8 mouse cellular contexts compared by ENCODE assay signal in genomic region chr4:46390390-46390970, GRCm38 (mm10). TPM values are rescaled to one million over a fixed set of nuclear protein-coding genes. Genes with fewer than 3 reads are reported as not detected.
A peak's percentile ranks its signal among the peaks of the same experiment; 100 is the strongest.
DNase-seq lines count a peak whose midpoint lies in the region; ATAC-seq and TF ChIP-seq lines count a peak whose summit lies in the region.

No protein-coding gene starts in this region.

- peaks cover 7% of the 10 kb centered on the region; the same call in 1 of the 2 replicates for H3K36me3 ChIP-seq in heart, embryonic 15.5 days
- peaks cover 67% of the 10 kb centered on the region for H3K36me3 ChIP-seq in liver, embryonic 12.5 days
- H3K36me3 ChIP-seq in stomach, embryonic 14.5 days (ENCODE audit: control insufficient read depth, insufficient read depth, low read length) = peaks cover 10% of the 10 kb centered on the region; the same call in 1 of the 2 replicates

- no peaks in the 10 kb centered on the region for H3K9me3 ChIP-seq in heart, embryonic 15.5 days (replicated peaks)
- H3K9me3 ChIP-seq in liver, embryonic 12.5 days (replicated peaks) = no peaks in the 10 kb centered on the region
- no peaks in the 10 kb centered on the region for H3K9me3 ChIP-seq in stomach, embryonic 14.5 days (ENCODE audit: control insufficient read depth, low read depth, low read length)

- H3K27me3 ChIP-seq in heart, embryonic 15.5 days = no peaks in the 10 kb centered on the region
- no peaks in the 10 kb centered on the region for H3K27me3 ChIP-seq in liver, embryonic 12.5 days (replicated peaks)
- no peaks in the 10 kb centered on the region for H3K27me3 ChIP-seq in stomach, embryonic 14.5 days (ENCODE audit: control insufficient read depth, insufficient read depth, low read length)

- peak overlapping the region; percentile 74 for H3K4me3 ChIP-seq in heart, embryonic 15.5 days
- H3K4me3 ChIP-seq in liver, embryonic 12.5 days = peak overlapping the region; percentile 63
- H3K4me3 ChIP-seq in stomach, embryonic 14.5 days (ENCODE audit: low read depth, low read length) = peak overlapping the region; percentile 67

- peak; percentile 83; the same call in 1 of the 2 replicates for TF ChIP-seq CTCF in brain, embryonic 14.5 days (IDR thresholded peaks at IDR 0.05; ENCODE audit: borderline replicate concordance, extremely low read depth, insufficient read depth, insufficient read length)

- peak overlapping the region; percentile 70 for H3K4me2 ChIP-seq in heart, embryonic 15.5 days
- peak overlapping the region; percentile 76 for H3K4me2 ChIP-seq in liver, embryonic 12.5 days
- H3K4me2 ChIP-seq in stomach, embryonic 14.5 days (replicated peaks; ENCODE audit: low read depth, low read length) = peak overlapping the region; percentile 55

- no peak for TF ChIP-seq POLR2A in brain, embryonic 14.5 days (IDR thresholded peaks at IDR 0.05; ENCODE audit: borderline replicate concordance, extremely low read depth, insufficient read depth, insufficient read length, poor library complexity, severe bottlenecking)

- H3K27ac ChIP-seq in heart, embryonic 15.5 days = peak overlapping the region; percentile 95; the same call in 1 of the 2 replicates
- peak overlapping the region; percentile 94 for H3K27ac ChIP-seq in liver, embryonic 12.5 days
- H3K27ac ChIP-seq in stomach, embryonic 14.5 days (ENCODE audit: low read length) = peak overlapping the region; percentile 87; the same call in 1 of the 2 replicates

- peak; percentile 62 for ATAC-seq in CD4-positive, CD25-positive, alpha-beta regulatory T cell, adult 4 months
- ATAC-seq in erythroid progenitor cell, adult 5-6 weeks (replicated peaks; ENCODE audit: low FRiP score, poor library complexity, severe bottlenecking) = peak; percentile 62
- no peak for ATAC-seq in heart, embryonic 15.5 days (replicated peaks; ENCODE audit: insufficient number of reproducible peaks, insufficient read depth, low FRiP score, low read depth)
- peak; percentile 60 for ATAC-seq in liver, embryonic 12.5 days
- no peak for ATAC-seq in stomach, embryonic 14.5 days (ENCODE audit: insufficient number of reproducible peaks, insufficient read depth, low FRiP score, low read depth)

- DNase-seq in brain, embryonic 14.5 days (ENCODE audit: low read depth) = peak; percentile 91
- peak; percentile 83 for DNase-seq in kidney, postnatal 14 days
- DNase-seq in naive thymus-derived CD4-positive, alpha-beta T cell, adult 2 months (ENCODE audit: low read depth) = peak; percentile 96

- peaks cover 6% of the 10 kb centered on the region; the same call in 1 of the 2 replicates for H3K4me1 ChIP-seq in heart, embryonic 15.5 days (replicated peaks)
- peaks cover 63% of the 10 kb centered on the region for H3K4me1 ChIP-seq in liver, embryonic 12.5 days
- no peaks in the 10 kb centered on the region for H3K4me1 ChIP-seq in stomach, embryonic 14.5 days (ENCODE audit: control insufficient read depth, insufficient read depth, low read length)

- 21% methylated on average over 9 of the region's 9 CpGs for WGBS in heart, embryonic 15.5 days
- WGBS in liver, embryonic 12.5 days (ENCODE audit: insufficient replicate concordance) = 13% methylated on average over 9 of the region's 9 CpGs
- 22% methylated on average over 9 of the region's 9 CpGs for WGBS in stomach, embryonic 14.5 days

- H3K9ac ChIP-seq in heart, embryonic 15.5 days = peak overlapping the region; percentile 87; the same call in 1 of the 2 replicates
- H3K9ac ChIP-seq in liver, embryonic 12.5 days = peak overlapping the region; percentile 73
- peak overlapping the region; percentile 68; the same call in 1 of the 2 replicates for H3K9ac ChIP-seq in stomach, embryonic 14.5 days (replicated peaks; ENCODE audit: low read depth, low read length)

RNA-seq across cellular contexts. Expression of gene Trmo, which starts 1.2 kb away (rescaled TPM):
- polyA plus RNA-seq in CD4-positive, CD25-positive, alpha-beta regulatory T cell, adult 4 months (2017; shearing (Covaris generic)) = 10 to 100 TPM; 20.9 TPM
- polyA plus RNA-seq in brain, embryonic 14.5 days (2012; rRNA removed) = 8.1 and 9.8 TPM in 2 replicates
- 89.0 and 90.1 TPM in 2 replicates for total RNA-seq in erythroid progenitor cell, adult 5-6 weeks (2015; ENCODE audit: low replicate concordance)
- total RNA-seq in erythroid progenitor cell, adult 5-6 weeks (2017; ENCODE audit: low replicate concordance) = 49.6 and 97.9 TPM in 2 replicates
- 7.8 and 8.7 TPM in 2 replicates for polyA plus RNA-seq in heart, embryonic 15.5 days (2015; fragmentation: Nextera tagmentation; extraction: Ambion mirVana)
- polyA plus RNA-seq in liver, embryonic 12.5 days (2016; fragmentation: Nextera tagmentation; extraction: Ambion mirVana) = 9.2 and 11.5 TPM in 2 replicates
- polyA plus RNA-seq in stomach, embryonic 14.5 days (2014; fragmentation: Nextera tagmentation; extraction: Ambion mirVana) = 8.9 and 11.2 TPM in 2 replicates

RNA-seq across cellular contexts. Expression of gene Hemgn, which starts 22.8 kb away (rescaled TPM):
- under 1 TPM in 1 of 2 experiments, not detected in 1; 0.36 TPM for polyA plus RNA-seq in CD4-positive, CD25-positive, alpha-beta regulatory T cell, adult 4 months (2017; shearing (Covaris generic))
- 0.08 and 0.30 TPM in 2 replicates for polyA plus RNA-seq in brain, embryonic 14.5 days (2012; rRNA removed)
- 1,402 and 1,484 TPM in 2 replicates for total RNA-seq in erythroid progenitor cell, adult 5-6 weeks (2015; ENCODE audit: low replicate concordance)
- total RNA-seq in erythroid progenitor cell, adult 5-6 weeks (2017; ENCODE audit: low replicate concordance) = 1,540 and 1,607 TPM in 2 replicates
- 1.1 and 3.5 TPM in 2 replicates for polyA plus RNA-seq in heart, embryonic 15.5 days (2015; fragmentation: Nextera tagmentation; extraction: Ambion mirVana)
- polyA plus RNA-seq in liver, embryonic 12.5 days (2016; fragmentation: Nextera tagmentation; extraction: Ambion mirVana) = 425 and 445 TPM in 2 replicates
- polyA plus RNA-seq in stomach, embryonic 14.5 days (2014; fragmentation: Nextera tagmentation; extraction: Ambion mirVana) = 0.39 and 0.94 TPM in 2 replicates

RNA-seq across cellular contexts. Expression of gene Foxe1, which starts 47.1 kb away (rescaled TPM):
- not detected for polyA plus RNA-seq in CD4-positive, CD25-positive, alpha-beta regulatory T cell, adult 4 months (2017; shearing (Covaris generic))
- polyA plus RNA-seq in brain, embryonic 14.5 days (2012; rRNA removed) = 0.03 TPM in 1 of 2 replicates, not detected in the other
- total RNA-seq in erythroid progenitor cell, adult 5-6 weeks (2015; ENCODE audit: low replicate concordance) = not detected in 2 replicates
- total RNA-seq in erythroid progenitor cell, adult 5-6 weeks (2017; ENCODE audit: low replicate concordance) = not detected in 2 replicates
- not detected in 2 replicates for polyA plus RNA-seq in heart, embryonic 15.5 days (2015; fragmentation: Nextera tagmentation; extraction: Ambion mirVana)
- 0.08 TPM in 1 of 2 replicates, not detected in the other for polyA plus RNA-seq in liver, embryonic 12.5 days (2016; fragmentation: Nextera tagmentation; extraction: Ambion mirVana)
- 0.27 and 0.60 TPM in 2 replicates for polyA plus RNA-seq in stomach, embryonic 14.5 days (2014; fragmentation: Nextera tagmentation; extraction: Ambion mirVana)

Comparison
In these comparisons a context has a peak if more than half of its experiments do, and no peak if none do; other contexts are left out.
1. ATAC-seq: peak in CD4-positive, CD25-positive, alpha-beta regulatory T cell, adult 4 months (single experiment), erythroid progenitor cell, adult 5-6 weeks (single experiment) and liver, embryonic 12.5 days (single experiment); none in heart, embryonic 15.5 days (single experiment) and stomach, embryonic 14.5 days (single experiment).
2. RNA of gene Hemgn, which starts 22.8 kb away (polyA plus RNA-seq): 425 to 445 TPM in liver, embryonic 12.5 days; 1.1 to 3.5 TPM in heart, embryonic 15.5 days, 0.39 to 0.94 TPM in stomach, embryonic 14.5 days, 0.36 TPM in CD4-positive, CD25-positive, alpha-beta regulatory T cell, adult 4 months and 0.08 to 0.30 TPM in brain, embryonic 14.5 days; every median in the first group is over 10 times any median in the second.
3. Peak in every context shown above with its lines, with median percentiles within 50 percentile points of each other: DNase-seq, H3K27ac ChIP-seq, H3K4me2 ChIP-seq, H3K4me3 ChIP-seq and H3K9ac ChIP-seq.